Mouse (Mus musculus): ENCODE measurements around the gene Tbc1d13.
"Not testable (repeated sequence)": the region's sequence is repeated elsewhere in the genome, so short reads cannot be mapped to it uniquely, and the experiment has no call there.

DNA sequence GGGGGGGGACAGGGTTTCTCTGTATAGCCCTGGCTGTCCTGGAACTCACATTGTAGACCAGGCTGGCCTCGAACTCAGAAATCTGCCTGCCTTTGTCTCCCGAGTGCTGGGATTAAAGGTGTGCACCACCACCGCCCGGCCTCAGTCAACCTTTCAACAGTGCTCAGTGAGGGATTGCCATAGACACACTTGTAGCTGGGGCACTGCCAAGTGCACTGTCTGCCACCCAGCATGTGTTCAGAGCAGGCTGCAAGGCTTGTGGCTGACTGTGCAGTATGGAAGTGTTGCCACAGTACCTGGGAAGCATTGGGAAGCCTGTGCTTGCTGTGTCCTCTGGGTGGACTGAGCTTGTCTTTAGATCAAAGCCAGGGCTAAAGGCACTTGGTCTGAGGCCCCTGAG, 6.5 kb downstream of the Tbc1d13 start:
- not testable (repeated sequence) for TF ChIP-seq CTCF (IDR thresholded peaks at IDR 0.05; ENCODE audit: low read depth, low read length); POLR2A (IDR thresholded peaks at IDR 0.05; ENCODE audit: extremely low read depth, insufficient read depth, low read length)

Data from liver, adult 2 months (tissue).